Mouse (Mus musculus) heart, adult 8-10 months (tissue): ENCODE results near the gene Gm15557. TPM values are rescaled to one million over a fixed set of nuclear protein-coding genes. Genes with fewer than 3 reads are reported as not detected.

Experiments used
- DNase-seq: peaks from one replicate; pipeline ENCODE4 v3.0.0; 2022; ENCODE audit warnings: low spot score
- total RNA-seq, 4 experiments: library from RNA; stranded (reverse); gene quantifications; 2 replicates each; pipeline ENCODE4 v1.2.4; 2022

Gm15557 gene
- total RNA-seq, 4 experiments from 2014 or later: not detected

DNA sequence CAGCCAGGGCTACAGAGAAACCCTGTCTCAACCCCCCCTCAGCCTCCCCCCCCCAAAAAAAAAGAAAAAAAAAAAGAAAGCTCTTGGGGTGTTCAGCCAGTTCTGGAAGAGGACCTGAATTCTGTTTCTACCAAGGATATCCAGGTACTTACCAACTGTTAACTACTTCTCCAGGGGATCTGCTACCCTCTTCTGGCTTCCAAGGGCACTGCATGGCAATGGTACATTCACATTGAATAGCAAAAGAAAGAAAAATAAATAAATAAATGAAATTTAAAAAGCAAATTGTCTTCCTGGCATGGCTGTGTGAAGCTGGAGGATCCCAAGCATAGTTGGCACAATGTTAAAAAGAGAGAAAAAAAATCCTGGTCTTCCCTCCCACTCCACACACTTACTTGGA, 11.5 kb downstream of the Gm15557 start:
- DNase-seq: no peak

DNA sequence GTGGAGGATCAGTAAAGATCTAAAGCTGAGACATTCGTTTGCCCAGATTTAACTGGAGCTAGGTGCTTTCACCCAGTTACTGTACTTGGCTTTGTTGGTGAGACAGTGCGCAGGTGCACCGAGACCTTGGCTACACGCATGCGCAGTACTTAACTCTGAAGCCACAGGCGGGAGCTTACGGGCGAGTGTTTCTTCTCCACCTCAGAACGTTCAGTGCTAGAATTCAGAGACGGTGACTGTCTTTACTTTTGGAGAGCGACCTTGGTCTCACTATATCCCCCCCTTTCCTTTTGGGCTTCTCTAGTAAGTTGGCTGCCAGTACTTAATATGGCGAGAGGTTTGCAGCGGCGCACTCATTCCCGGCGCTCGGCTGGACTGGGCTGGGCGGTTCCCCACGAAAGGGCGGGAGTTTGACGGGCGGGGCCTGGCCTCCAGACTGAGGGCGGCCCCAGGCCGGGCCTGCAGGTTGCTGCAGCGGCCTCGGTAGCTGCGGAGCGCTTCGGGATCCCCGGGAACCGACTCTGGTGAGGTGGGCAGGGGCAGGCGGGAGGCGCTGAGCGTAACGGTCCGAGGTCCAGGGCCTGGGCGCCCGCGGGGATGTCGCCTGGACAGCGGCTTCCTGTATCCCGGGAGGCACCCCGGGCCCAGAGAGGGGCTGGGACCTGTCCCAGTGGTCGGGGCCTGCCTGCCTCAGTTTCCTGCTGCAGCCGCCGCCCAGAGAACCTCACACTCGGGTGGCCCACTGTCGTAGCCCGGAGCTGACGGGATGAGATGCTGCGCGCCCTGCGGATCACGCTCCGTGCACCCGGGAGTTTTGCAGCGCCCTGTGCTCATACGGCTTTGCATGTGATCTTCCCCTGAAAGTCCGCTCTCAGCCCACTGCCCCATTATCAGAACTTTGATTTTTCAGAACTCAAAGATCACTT, 15.9 kb downstream of the Gm15557 start, which contains the start of gene Cep250:
Cep250 (plus strand) TSS at position 325 of the 926 bp plus-strand sequence.
- DNase-seq: peak; percentile 91

DNA sequence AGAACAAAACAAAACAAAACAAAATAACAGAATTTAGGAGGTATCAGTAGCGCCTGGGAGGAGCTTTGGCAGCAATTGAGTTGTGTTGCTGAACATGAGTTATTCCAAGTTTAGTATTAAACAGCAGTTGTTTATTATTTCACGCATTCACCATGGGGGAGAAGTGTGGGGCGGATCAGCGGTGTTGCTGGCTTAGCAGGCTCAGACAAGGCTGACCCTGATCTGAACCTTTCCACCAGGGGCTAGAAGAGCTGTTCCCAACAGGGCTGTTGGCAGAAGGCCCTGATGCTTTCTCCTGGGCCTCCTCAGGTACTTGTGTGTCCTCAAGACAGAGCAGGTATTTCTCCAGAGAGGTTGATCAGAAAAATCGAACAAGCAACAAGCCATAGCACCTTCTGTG, 19.5 kb downstream of the Gm15557 start:
- no peak for DNase-seq

DNA sequence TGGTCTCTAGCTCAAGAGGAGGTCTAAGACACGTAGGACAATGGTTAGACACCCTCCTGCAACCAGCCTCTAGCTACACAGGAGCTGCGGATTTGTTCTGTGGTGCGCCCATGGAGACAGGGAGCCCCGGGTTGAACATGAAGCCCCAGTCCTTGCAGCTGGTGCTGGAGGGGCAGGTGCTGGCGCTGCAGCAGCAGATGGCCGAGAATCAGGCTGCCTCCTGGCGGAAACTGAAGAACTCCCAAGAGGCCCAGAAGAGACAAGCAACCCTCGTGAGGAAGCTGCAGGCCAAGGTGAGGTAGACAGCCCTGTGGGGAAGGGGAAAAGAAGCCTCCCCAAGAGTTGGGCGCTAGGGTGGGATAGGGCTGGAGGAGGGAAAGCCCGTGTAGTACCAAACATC, 21.3 kb downstream of the Gm15557 start:
- no peak for DNase-seq

DNA sequence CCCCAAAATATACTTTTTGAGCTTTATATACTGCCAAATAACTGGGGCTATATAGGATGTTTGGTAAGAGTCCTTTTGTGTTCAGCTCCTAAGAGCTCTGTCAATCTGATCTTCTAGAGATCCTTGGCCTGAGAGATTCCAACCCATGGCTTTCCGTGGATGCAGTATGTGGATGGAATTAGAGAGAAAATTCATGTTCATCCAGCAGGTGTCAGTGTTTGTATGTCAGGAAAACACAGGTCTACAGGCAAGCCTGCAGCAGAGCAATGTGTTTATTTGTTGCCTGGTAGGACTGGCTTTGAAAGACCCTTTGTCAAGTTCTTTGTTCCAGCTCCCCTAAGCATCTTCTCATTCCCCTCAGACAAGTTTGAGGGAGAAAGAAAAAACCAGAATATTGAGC, 22.5 kb downstream of the Gm15557 start:
- DNase-seq: no peak

DNA sequence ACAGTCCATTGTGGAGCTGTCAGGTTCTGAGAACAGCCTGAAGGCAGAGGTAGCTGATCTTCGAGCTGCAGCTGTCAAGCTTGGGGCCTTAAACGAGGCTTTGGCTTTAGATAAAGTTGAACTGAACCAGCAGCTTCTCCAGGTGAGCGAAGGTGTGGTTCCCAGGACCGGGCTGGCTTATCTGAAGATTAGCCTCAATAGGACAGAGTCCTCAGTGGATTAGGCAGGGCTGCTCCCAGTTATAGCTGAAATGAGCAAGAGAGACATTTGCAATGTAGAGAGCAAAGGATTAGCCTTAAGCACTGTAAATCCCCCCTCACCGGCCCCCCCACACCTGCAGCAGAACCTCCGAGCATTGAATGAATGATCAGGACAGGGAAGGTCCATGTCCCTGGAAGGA, 32.8 kb downstream of the Gm15557 start:
- DNase-seq: no peak

DNA sequence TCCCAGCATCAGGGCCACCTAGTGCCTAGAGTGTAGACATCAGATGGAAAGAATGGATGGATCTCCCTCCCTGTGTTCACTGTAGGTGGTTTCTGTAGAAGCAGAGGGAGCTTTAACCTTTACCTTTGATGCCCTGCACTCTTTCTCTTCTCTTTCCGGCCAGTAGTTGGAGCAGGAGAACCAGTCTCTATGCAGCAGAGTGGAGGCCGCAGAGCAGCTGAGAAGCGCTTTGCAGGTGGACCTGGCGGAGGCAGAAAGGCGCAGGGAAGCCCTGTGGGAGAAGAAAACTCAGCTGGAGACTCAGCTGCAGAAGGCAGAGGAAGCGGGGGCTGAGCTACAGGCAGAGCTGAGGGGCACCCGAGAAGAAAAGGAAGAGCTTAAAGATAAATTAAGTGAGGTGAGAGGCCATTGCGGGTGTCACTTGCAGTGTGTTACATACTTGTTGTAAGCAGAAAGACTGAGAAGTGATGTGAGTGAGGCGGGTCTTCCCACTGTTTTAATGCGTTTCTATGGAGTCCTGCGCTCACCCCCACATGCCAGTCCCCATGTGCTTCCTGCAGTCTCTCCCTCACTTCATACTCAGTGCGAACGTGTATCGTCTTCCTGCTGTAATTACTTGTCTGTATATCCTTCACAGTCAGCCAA, 33.7 kb downstream of the Gm15557 start:
- no peak for DNase-seq

DNA sequence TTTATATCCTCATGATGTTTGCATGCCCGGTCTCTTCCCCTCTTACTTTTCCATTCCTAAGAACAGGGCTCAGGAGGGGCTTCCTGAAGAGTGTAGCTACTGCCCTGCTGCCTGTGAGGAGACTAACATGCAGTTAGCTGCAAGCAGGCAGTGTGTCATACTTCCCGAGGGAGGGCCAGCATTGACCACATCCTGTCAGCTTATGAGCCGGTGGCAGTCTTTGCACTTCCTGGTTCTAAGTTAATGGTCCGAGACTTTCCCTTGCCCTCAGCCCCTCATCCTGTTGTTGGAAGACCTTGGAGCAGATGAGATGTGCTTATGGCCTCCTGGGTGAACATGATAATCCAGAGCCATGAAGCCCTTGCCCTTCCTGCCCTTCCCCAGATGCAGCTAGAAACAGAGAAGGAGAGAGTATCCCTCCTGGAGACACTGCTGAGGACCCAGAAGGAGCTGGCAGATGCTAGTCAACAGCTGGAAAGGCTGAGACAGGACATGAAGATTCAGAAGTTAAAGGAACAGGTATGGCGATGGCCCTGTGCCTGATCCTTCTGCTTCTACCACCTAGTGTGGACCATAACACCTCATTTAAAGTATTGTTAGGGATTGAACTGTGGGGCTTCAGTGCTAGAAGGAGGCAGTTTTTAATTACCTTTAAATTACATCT, 38.9 kb downstream of the Gm15557 start:
- DNase-seq: peak; percentile 65

DNA sequence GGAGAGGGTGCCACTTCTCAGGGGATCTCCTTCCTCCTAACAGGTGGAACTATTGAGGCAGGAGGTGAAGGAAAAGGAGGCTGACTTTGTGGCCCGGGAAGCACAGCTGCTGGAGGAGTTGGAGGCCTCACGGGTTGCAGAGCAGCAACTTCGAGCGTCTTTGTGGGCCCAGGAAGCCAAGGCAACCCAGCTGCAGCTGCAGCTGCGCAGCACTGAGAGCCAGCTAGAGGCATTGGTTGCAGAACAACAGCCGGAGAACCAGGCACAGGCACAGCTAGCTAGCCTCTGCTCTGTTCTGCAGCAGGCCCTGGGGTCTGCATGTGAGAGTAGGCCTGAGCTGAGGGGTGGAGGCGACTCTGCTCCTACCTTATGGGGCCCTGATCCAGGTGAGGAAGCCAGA, 45.2 kb downstream of the Gm15557 start:
- no peak for DNase-seq

DNA sequence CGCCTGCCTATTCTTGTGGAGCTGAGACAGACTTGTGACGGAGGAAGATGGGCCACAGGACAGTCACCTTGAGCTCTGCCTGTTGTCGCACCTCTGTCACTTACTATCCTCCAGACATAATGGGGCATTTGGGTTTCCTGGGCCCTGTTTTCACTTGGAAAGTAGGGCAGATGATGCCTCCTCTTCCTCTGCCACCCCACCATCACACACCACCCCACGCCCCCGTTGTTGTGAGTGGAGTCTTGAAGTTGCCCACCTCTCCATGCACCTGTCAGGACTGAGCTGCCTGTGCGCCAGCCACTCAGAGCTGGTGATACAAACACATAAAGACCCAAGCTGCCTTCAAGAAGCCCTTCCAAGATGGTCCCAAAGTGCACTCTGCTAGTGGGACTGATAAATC, 46.6 kb downstream of the Gm15557 start:
- DNase-seq: no peak

DNA sequence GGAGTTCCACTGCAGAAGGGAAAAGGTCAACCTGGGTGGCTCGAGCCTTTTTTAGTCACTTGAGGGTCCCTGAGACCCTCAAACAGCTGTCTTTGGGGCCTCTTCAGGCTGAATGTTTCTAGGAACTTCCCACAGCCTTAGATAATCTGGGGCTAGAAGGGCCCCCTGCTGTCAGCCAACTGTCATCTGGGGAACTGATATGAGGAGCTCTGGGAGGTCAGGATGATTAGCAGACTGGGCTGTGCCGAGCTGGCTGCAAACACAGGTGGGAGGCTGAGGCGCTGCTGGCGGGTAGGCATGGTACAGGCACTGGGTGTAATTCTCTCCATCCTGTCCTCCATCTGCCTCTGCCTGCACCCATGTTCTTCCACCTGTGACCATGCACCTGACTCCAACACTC, 48.6 kb downstream of the Gm15557 start:
- no peak for DNase-seq

DNA sequence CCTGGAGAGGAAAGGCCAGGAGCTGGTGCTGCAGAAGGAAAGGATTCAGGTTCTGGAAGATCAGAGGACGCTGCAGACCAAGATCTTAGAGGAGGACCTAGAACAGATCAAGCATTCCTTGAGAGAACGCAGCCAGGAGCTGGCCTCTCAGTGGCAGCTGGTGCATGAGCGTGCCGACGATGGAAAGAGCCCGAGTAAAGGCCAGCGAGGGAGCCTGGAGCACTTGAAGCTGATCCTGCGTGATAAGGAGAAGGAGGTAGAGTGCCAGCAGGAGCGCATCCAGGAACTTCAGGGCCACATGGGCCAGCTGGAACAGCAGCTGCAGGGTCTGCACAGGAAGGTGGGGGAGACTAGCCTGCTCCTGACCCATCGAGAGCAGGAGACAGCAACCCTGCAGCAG, 50.6 kb downstream of the Gm15557 start:
- DNase-seq: no peak

DNA sequence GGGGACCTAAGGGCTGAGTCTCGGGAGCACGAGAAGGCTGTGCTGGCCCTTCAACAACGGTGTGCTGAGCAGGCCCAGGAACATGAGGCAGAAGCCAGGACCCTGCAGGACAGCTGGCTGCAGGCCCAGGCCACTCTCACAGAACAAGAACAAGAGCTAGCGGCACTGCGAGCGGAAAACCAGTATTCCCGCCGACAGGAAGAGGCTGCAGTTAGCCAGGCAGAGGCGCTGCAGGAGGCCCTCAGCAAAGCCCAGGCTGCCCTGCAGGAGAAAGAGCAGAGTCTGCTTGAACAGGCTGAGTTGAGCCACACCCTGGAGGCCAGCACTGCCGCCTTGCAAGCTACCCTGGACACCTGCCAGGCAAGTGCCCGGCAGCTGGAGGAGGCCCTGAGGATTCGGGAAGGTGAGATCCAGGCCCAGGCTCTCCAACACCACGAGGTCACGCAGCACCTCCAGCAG, 51.4 kb downstream of the Gm15557 start:
- DNase-seq: peak; percentile 21

Other genes starting within 250 kb of the Gm15557 start
- gene Trpc4ap, start 248.3 kb upstream of the Gm15557 start, total RNA-seq: 10 to 100 TPM; 85.4 to 95.8 (median 88.4) TPM
- gene Edem2, start 211.3 kb upstream of the Gm15557 start, total RNA-seq: 1 to 10 TPM; 5.7 to 7.8 (median 6.4) TPM
- gene Gm17581, start 204.9 kb upstream of the Gm15557 start, total RNA-seq: not detected
- 1 to 10 TPM; 1.9 to 2.8 (median 2.3) TPM for gene Procr, start 189.6 kb upstream of the Gm15557 start, total RNA-seq
- gene Mmp24, start 165.4 kb upstream of the Gm15557 start, total RNA-seq: not detected
- gene BC029722, start 121.3 kb upstream of the Gm15557 start, total RNA-seq: 10 to 100 TPM; 29.8 to 40.2 (median 35.1) TPM
- 10 to 100 TPM; 44.2 to 65.1 (median 54.3) TPM for gene Eif6, start 113.8 kb upstream of the Gm15557 start, total RNA-seq
- gene Fam83c, start 105.9 kb upstream of the Gm15557 start, total RNA-seq: not detected
- gene Uqcc1, start 10.4 kb upstream of the Gm15557 start, total RNA-seq: 100 to 1,000 TPM; 275 to 349 (median 295) TPM
- gene Gdf5, start 4.6 kb downstream of the Gm15557 start, total RNA-seq: not detected
- 1 to 10 TPM; 4.1 to 8.8 (median 6.0) TPM for gene Cep250, start 15.7 kb downstream of the Gm15557 start, total RNA-seq
- gene 6430550D23Rik, start 67.2 kb downstream of the Gm15557 start, total RNA-seq: 1 to 10 TPM in 1 of 4 experiments, under 1 TPM in 3; 0.14 to 2.0 (median 0.53) TPM
- 10 to 100 TPM; 58.2 to 67.2 (median 66.3) TPM for gene Ergic3, start 67.3 kb downstream of the Gm15557 start, total RNA-seq
- not detected for gene Fer1l4, start 112.2 kb downstream of the Gm15557 start, total RNA-seq
- gene Spag4, start 124.4 kb downstream of the Gm15557 start, total RNA-seq: 1 to 10 TPM in 2 of 4 experiments, under 1 TPM in 2; 0.62 to 2.3 (median 1.1) TPM
- 10 to 100 TPM in 3 of 4 experiments, 1 to 10 TPM in 1; 9.4 to 13.7 (median 11.9) TPM for gene Cpne1, start 171.2 kb downstream of the Gm15557 start, total RNA-seq
- 10 to 100 TPM in 2 of 4 experiments, 1 to 10 TPM in 2; 8.4 to 20.4 (median 13.6) TPM for gene Rbm12, start 171.2 kb downstream of the Gm15557 start, total RNA-seq
- gene Gm28036, start 186.4 kb downstream of the Gm15557 start, total RNA-seq: 10 to 100 TPM in 2 of 4 experiments, 1 to 10 TPM in 2; 9.4 to 12.1 (median 10.2) TPM
- 100 to 1,000 TPM; 303 to 403 (median 332) TPM for gene Romo1, start 203.3 kb downstream of the Gm15557 start, total RNA-seq
- 100 to 1,000 TPM; 104 to 115 (median 107) TPM for gene Nfs1, start 203.5 kb downstream of the Gm15557 start, total RNA-seq
- 100 to 1,000 TPM; 107 to 140 (median 123) TPM for gene Rbm39, start 239.5 kb downstream of the Gm15557 start, total RNA-seq